Mouse (Mus musculus) right cerebral cortex, postnatal 10 days (tissue): ENCODE measurements around the gene Med16.
A peak's percentile ranks its signal among the peaks of the same experiment; 100 is the strongest.
"Not testable (repeated sequence)": the region's sequence is repeated elsewhere in the genome, so short reads cannot be mapped to it uniquely, and the experiment has no call there.

Experiments
- DNase-seq, 2 experiments: peaks; one replicate each; pipeline ENCODE4 v3.0.0; 2021; ENCODE audit warnings: low spot score in 2 of 2

The Med16 gene

DNA sequence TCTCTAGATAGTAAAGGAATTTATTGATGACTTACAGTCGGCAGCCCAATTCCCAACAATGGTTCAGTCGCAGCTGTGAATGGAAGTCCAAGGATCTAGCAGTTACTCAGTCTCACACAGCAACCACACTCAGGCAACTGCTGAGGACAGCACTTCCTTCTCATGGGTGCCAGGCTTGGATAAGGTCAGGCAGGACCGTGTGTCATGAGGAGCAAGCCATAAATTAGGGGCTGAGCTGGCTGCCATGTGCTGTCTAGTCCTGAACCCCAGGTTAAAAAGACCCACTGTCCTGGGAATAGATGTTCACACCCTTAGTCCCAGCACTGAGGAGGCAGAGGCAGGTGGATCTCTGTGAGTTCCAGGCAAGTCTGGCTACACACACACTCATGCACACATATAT is 23.8 kb downstream of the Med16 start:
- DNase-seq = not testable (repeated sequence)

DNA sequence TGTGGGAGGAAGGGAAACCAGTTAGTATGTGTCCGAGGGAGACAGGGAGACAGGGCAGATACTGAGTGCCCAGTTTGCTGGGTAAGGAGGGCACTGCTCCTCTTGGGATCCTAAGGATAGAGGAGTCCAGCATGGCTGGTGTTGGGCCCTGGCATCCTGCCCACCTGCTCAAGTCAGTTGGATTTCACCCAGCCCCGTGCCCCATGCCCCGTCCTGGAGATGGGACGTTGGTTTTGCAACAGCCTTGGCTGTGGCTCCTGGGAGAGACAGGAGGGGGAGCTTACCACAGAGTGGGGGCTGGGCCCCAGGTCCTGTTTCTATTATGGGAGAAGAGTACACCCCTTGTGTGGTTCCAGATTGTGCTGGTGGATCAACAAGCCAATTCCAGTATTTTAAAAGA is 24.3 kb downstream of the Med16 start:
- no peak for DNase-seq

DNA sequence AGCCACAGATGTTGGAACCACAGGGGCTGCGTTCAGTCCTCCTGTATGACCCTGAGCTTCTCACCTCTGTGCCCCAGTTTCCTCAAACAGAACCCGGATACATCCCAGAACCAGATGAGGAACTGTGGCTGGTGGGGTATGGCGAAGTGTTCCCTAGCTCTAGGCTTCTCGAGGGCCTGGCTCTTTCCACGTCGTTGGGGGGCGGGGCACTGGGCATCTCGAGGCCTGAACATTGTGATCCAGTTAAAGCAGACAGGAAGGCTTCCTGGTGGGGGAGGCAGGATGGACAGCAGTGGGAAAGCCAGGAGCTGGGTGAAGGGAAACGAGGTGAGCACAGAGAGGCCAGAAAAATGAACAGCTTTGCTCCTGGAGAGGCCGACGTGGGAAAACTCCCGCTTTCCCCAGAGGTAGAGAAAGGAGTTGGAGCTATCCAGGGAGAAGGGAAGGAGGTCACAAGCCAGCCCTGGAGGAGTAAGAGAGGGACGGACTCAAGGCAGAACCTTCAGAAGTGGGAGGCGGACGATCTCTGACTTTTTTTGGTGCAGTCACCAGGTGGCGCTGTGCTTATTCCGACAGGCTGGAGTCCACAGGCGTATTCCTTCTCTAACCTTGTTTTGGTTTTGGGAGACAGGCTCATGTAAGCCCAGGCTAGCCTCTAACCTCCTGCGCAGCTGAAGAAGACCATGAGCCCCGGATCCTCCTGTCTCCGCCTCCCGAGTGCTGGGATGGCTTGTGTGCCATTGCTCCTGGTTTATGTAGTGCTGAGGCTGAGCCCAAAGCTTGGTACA is 25.2 kb downstream of the Med16 start:
- DNase-seq = peak in 1 of 2 experiments; percentile 82

DNA sequence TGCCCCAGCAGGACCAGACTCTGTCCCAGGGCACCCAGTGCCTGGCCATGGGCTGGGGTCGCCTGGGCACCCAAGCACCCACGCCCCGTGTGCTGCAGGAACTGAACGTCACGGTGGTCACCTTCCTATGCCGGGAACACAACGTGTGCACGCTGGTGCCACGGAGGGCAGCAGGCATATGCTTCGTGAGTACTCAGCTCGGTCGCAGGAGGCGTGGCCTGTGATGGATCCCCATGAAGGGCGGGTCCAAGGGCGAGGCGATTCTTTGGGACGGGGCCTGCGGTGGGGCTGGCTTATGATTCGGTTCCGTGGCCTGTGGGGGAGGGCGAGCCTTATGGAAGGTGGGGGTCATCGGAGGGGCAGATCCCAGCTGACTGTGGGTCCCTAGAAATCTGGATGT is 26.7 kb downstream of the Med16 start:
- no peak for DNase-seq

DNA sequence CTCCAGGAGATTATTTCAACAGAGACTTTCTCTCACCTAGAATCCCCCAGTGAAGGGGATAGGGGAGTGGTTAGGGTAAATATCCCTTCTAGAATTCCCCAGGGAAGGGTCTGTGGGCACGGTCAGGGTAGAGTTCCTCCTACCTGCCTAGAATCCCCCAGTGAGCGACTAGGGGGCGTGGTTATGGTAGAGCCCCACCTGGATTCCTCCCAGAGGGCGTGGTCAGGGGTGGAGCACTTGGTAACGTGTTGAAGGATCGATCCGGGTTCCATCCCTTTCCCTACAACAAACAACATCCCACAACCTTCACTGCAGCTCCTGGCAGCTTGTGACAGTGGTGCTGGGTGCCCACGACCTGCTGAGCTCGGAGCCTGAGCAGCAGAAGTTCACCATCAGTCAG is 28.0 kb downstream of the Med16 start:
- peak in 1 of 2 experiments; percentile 42 for DNase-seq

DNA sequence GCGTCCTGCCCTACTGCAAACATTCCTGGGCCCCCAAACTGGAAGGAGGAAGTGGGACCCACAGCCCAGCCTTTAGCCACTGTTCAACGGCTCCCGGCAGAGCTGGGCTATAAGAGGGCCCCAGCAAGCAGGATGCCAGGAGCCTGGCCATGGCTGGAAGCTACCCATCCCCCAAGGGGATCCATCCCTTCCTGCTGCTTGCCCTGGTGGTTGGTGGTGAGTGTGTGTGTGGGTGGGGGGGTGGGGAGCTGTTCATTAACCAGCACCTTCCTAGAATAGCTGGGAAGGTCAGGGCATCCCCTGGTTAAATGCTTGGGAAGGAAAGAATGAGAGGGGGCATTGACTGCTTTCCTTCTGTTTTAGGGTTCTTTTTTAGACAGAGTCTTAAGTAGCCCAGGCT is 29.2 kb downstream of the Med16 start:
- no peak for DNase-seq

DNA sequence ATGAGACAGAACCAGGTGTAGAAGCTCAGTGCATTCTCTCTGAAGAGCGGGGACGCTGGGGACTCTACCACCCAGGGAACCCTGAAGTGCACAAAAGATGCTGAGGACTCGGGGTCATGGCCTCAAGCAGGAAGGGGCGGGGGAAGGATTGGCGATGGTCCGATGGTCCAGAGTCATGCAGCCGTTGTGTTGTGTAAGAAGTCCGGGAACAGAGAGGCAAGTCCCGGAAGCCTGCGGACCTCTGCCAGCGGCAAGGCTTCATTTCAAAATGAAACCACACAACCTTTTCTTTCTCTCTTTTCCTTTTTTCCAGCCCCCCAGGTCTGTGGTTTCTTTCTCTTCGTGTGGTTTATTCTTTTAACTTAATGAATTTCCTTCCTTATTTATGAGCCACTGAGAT is 31.0 kb downstream of the Med16 start:
- no peak for DNase-seq

DNA sequence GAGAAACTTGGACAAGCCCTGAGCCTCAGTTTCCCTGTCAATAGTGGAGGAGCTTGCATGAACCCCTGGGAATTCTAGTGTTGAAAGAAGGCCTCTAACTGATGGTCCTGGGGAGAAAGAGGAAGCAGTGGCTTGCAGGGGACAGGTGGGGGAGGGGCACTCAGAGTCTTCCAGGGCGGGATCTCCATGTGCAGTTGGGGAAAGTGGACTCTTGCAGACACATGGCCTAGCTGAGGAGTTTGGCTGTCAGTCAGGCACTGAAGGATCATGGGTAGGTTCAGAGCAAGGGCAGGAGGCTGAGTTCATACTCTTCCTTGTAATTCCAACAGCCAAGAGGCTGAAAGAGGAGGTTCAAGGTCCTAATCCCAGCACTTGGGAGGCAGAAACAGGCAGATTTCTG is 31.5 kb downstream of the Med16 start:
- peak in 1 of 2 experiments; percentile 36 for DNase-seq

DNA sequence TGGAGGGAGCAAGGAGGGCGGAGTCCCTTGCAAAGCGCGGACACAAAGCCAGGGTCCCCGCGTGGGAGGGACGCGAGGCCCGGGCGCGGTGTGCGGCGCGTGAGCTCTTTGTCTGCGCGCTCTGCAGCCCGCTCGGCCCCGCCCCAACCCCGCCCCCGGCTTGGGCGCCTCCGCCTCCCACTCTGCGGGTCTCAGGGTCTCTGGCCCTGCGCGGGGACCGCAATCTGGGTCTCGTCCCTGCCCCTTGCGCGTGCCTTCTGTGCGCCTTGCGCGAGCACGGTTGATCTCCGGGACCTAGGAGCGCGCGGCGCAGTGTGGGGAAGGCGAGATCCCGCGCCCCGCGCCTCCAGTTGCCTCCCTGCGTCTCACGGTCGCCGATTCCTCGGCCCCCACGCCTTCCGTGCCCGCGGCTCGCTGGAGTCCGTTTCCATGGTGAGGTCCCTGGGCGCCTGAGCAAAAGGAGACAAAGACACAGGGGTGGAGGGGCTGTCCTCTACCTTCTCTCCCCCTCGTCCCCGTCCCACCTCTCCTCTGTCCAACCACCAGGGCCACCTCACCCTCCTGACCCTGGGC is 34.3 kb downstream of the Med16 start, which contains the start of the genes Prtn3 and Plppr3:
Gene Prtn3 (plus strand): TSS at position 187 of the 573 bp plus-strand sequence.
Gene Plppr3 (minus strand): TSS at position 345 of the 573 bp plus-strand sequence.
- peak; percentile 76 for DNase-seq

DNA sequence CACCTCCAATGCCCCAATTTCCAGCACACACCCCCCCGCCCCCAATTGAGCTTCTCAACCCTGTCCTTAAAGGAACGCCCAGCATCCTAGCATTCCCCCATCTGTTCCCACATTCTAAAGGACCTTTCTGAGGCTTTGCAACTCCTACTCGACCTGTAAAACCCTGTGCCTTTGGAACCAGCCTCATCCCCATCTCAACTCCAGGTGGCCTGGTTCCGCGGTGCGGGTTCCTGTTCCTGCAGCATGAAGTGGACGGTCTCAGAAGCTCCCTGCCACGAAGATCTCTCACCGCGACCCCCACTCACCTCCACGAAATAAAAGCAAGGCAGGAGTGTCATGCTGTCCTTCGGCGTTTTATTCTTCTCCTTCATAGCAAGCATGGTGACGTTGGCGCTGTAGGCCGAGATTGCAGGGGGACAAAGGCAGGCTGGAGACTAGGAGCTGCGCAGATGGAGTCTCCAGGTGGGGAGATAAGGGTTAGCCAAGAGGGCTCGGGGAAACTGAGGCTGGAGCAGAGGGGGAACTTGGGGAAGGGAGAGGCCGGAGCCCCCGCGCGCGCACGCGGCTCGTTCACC is 34.9 kb downstream of the Med16 start:
- no peak for DNase-seq

DNA sequence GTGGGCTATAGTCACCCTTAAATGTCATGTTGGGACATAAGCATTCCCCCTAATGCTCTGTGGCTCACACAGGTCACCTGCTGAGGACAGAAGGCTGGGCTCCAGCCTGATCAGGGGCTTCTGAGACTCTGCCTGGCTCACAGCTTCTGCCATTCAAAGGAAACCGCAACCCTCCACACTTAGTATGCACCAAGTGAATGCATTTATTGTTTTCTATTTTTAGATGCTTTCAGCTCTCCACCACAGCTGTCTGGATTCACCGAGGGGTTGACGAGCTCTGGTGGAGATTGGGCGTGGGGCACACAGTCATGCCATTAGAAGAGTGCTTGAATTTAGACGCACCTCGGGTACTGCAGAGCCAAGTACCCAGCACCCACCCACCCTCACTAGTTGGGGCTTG is 35.4 kb downstream of the Med16 start:
- peak in 1 of 2 experiments; percentile 44 for DNase-seq

DNA sequence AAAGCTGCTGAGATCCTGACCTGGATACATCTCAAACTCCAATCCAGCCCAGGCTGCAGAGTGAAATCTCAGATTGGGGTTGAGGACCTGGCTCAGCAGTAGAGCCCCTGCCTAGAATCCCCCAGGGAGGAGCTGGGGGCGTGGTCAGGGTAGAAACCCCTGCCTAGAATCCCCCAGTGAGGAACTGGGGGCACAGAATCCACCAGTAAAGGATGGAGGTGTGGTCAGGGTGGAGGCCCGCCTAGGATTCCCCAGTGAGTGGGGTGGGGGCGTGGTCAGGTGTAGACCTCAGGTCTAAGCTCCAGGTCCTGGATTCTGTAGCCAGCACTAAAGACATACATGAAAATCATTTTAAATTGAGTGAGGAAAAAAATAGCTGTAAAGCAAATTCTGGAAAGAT is 35.9 kb downstream of the Med16 start:
- DNase-seq = peak in 1 of 2 experiments; percentile 47

DNA sequence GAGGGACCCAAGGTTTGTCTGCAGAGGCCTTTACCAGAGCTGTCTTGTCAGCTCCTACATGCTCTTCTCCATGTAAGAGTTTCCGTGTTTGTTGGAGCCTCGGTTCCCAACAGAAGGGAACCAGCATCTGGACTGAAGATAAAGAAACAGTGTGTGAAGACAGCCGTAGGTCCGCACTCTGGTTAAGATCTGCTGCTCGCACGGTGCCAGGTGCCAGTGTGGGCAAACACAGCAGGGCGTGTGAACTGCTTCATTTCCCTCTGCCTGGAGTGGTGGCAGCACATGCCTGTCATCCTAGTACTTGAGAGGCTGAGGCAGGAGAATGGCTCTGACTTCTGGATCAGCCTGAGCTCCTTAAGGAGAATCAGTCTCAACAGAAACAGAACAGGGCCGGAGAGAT is 36.9 kb downstream of the Med16 start:
- peak in 1 of 2 experiments; percentile 63 for DNase-seq

DNA sequence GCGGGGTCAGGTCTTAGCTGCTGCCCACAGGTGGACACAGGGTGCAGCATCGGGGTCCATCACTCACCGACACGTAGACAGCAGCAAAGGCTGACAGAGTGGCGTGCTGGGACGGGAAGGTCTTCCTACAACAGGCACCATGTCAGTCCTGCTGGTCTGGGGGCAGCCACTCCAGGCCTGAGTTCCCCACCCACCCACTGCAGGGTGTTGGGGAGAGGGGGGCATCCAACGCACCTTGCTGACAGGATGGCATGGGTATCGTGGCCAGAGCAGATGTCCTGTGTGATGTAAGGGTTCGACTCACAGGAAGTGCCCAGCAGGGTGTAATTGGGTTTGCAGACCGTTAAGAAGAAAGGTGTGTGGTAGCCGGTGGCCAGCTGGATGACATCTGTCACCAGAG is 42.1 kb downstream of the Med16 start:
- no peak for DNase-seq

DNA sequence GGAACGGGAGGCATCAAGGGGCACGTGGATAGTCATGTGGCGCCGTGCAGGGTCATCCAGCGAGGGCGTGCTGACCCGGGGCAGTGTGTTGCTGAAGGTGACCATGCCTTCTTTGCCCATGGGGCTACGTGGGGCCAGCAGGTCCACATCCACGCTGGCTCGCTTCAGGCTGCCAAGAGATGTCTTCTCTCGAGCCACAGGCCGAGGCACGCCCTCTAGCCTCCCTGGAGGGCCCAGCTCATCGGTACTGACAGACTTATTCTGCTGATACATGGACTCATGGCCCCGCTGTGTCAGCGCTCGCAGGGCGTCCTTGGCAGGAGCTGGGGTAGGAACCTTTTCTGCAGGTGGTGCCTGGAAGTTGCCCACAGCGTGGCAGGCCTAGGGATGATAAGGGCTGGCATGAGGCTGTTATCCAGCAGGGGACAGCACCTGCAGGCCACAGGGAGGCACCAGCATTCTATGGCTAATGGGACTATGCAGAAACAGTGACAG is 42.9 kb downstream of the Med16 start:
- DNase-seq = no peak

DNA sequence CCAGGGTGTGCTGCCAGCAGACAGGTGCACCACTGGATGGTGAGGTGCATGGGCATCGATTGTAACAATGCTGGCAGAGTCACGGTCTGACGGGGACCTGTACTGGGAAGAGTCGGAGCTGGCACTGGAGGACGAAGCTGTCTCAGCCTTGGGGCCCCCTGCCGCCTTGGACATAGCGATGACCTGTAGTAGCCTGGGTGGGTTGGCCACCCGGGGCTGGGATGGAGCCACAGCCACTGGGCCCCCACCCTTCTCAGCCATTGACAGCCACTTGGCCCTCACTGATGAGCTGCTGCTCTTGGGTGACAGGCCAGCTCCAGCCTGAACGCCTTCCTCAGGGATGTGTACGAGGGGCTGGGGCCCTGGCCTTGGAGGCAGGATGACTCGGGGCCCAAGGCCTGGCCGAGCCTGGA is 43.5 kb downstream of the Med16 start:
- no peak for DNase-seq

DNA sequence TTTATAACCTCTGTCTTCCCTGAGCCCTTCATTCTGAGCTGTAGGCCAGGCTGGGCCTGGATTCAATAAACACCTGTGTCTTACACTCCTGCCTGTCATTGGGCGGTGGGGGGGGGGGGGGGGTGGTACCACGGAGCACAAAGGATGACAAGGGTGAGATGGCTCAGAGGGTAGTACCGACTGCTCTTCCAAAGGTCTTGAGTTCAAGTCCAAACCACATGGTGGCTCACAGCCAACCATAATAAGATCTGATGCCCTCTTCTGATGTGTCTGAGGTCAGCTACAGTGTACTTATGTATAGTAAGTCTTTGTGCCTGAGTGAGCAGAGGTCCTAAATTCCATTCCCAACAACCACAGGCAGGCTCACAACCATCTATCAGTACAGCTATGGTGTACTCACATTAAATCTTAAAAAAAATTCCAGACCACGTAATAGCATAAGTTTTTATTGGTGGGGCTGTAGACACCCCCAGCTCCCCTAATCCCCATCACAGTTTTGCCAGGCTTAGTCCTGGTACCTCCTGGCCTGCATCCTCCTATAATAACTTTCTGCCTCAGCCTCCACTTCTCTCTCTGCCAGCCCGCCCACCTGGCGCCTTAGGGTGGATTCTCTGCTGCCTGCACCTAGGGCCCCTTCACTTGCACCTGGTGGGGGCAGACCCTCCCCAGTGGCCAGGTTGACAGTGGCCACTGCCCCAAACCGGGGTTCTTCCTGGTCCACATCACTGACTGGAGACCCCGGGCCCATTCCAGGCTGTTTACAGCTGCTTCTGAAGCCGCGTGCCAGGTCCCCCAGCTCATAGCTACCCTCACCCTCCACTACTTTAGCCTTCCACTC is 44.2 kb downstream of the Med16 start:
- DNase-seq = no peak

DNA sequence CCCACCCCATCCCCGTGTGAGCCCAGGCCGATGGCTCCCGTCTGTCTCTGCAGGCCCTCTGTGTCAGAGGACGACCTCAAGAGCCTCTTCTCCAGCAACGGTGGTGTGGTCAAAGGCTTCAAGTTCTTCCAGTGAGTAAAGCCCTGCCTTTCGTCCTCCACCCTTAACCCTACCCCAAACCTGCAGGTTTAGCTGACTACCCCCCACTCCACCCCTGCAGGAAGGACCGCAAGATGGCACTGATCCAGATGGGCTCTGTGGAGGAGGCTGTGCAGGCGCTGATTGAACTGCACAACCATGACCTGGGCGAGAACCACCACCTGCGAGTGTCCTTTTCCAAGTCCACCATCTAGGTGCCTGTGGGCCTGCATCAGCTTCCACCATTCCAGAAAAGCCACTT is 45.8 kb downstream of the Med16 start:
- DNase-seq = no peak

DNA sequence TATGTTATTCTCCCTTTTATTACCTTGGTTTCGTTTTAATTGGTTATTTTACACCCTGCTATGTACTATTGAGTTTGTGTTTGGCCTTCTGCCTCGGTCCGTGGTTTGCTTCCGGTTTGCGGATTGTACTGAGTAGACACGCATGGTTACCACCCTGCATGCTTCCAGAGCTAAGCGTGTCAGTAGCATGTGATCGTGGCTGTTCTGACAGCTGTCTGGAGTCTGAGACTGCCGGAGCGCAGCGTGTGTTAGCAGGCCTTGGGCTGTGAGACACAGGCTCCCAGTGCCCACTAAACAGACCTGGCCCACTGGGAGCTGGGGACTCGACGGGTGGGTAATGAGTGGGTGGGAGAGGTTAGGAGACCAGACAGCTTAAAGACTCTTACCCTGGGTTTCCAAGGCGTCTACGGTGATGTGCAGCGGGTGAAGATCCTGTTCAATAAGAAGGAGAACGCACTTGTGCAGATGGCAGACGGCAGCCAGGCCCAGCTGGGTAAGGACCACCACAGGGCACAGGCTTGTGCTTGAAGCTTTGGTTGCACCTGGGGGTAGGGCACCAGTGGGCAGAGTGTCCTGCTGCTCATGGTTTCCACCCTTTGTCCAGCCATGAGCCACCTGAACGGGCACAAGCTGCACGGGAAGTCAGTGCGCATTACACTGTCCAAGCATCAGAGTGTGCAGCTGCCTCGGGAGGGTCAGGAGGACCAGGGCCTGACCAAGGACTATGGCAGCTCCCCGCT is 46.5 kb downstream of the Med16 start:
- DNase-seq = no peak

DNA sequence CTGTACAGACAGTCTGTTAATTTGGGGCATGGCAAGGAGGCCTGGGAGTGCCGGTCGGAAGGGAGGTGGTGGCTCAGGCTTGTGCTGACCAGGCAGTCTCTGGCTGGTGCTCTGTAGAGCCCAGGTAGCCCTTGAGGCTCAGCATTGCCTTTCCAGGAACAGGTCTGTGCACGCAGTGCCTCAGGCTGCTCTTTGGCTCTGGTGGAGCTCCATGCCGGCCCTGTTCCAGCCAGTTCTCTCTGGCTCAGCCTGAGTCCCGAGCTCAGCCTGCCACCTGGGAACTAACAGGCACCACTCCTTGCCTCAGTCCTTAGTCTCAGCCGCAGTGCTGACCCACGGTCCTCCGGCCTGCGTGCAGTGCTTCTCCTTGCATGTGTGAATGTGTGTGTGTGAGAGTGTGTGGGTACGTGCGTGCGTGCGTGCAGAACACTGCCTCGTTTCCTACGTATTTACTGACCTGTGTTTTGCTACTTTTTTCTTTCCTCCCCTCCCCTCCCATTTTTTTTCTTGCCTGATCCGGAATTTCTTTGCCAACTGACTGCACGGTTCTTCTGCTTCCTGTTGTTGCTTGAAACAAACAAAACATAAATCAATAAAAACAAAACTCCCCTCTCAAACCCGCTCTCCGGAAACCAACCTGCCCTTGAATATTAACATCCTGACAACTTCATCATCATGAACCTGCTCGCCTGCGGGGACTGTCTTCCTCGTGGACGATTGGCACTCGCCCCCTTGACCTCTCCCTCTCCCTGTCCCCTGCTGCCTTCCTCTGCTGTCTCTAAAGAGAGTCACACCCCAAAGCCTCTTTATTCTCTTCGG is 47.3 kb downstream of the Med16 start:
- DNase-seq = no peak
